In genomic region chr1:153486120-153486519, GRCm38 (mm10) we compare ENCODE assay signal across 7 mouse cellular contexts. TPM values are rescaled to one million over a fixed set of nuclear protein-coding genes. Genes with fewer than 3 reads are reported as not detected.
A peak's percentile ranks its signal among the peaks of the same experiment; 100 is the strongest.
DNase-seq lines count a peak whose midpoint lies in the region; ATAC-seq and TF ChIP-seq lines count a peak whose summit lies in the region.
"Not testable (repeated sequence)": the region's sequence is repeated elsewhere in the genome, so short reads cannot be mapped to it uniquely, and the experiment has no call there.

No protein-coding gene starts in this region.

- not testable (repeated sequence) for H3K9me3 ChIP-seq in embryonic facial prominence, embryonic 10.5 days; forebrain, postnatal 0 days (ENCODE audit: low read length); hindbrain, embryonic 13.5 days

- peak overlapping the region; percentile 93 for H3K4me3 ChIP-seq in embryonic facial prominence, embryonic 10.5 days
- H3K4me3 ChIP-seq in forebrain, postnatal 0 days (ENCODE audit: low read depth, low read length) = peak overlapping the region; percentile 77
- peak overlapping the region; percentile 99 for H3K4me3 ChIP-seq in hindbrain, embryonic 13.5 days
- H3K4me3 ChIP-seq in left cerebral cortex, adult 2 months = peak overlapping the region; percentile 86
- peak overlapping the region; percentile 93 for H3K4me3 ChIP-seq in lung, adult 2 months (replicated peaks; ENCODE audit: extremely low read depth, low read depth, low read length)
- H3K4me3 ChIP-seq in myocyte = peak overlapping the region; percentile 92

- DNase-seq in ES-CJ7 (ENCODE audit: low read depth, low spot score) = peak; percentile 64
- DNase-seq in embryonic facial prominence, embryonic 10.5 days (ENCODE audit: low spot score); forebrain, postnatal 0 days; left cerebral cortex, adult 2 months (ENCODE audit: extremely low spot score in 1 of 2, low spot score in 2 of 2); lung, adult 2 months: not testable (repeated sequence)

- peaks cover 30% of the 10 kb centered on the region for H3K36me3 ChIP-seq in embryonic facial prominence, embryonic 10.5 days (replicated peaks)
- H3K36me3 ChIP-seq in forebrain, postnatal 0 days (ENCODE audit: insufficient read depth) = not testable (repeated sequence)
- H3K36me3 ChIP-seq in hindbrain, embryonic 13.5 days = peaks cover 14% of the 10 kb centered on the region
- H3K36me3 ChIP-seq in myocyte (ENCODE audit: control insufficient read depth, insufficient read depth) = peaks cover 14% of the 10 kb centered on the region

- intact Hi-C loops in left cerebral cortex, adult 2 months (cut with DNase I) = loop anchor here (2.0 kb wide), 1 partner anchor 263 kb away; the partner anchor contains the start of gene Rnasel

- WGBS in embryonic facial prominence, embryonic 10.5 days = 10% methylated on average over 6 of the region's 6 CpGs
- WGBS in forebrain, postnatal 0 days = 9% methylated on average over 6 of the region's 6 CpGs
- WGBS in hindbrain, embryonic 13.5 days = 15% methylated on average over 6 of the region's 6 CpGs
- 15% methylated on average over 6 of the region's 6 CpGs for WGBS in lung, adult 2 months

- 0 out of 2 replicates have a peak, but pooled peaks have one; percentile 2 for TF ChIP-seq CTCF in forebrain, postnatal 0 days (IDR thresholded peaks at IDR 0.05; ENCODE audit: low read depth)
- TF ChIP-seq CTCF in left cerebral cortex, adult 2 months (IDR thresholded peaks at IDR 0.05); lung, adult 2 months (IDR thresholded peaks at IDR 0.05; ENCODE audit: insufficient read depth, low read length): not testable (repeated sequence)

- peak overlapping the region; percentile 78 for H3K4me2 ChIP-seq in forebrain, postnatal 0 days (ENCODE audit: low read depth)
- H3K4me2 ChIP-seq in hindbrain, embryonic 13.5 days = peak overlapping the region; percentile 88
- peak overlapping the region; percentile 77 for H3K4me2 ChIP-seq in myocyte (ENCODE audit: low read depth)

- peaks cover 64% of the 10 kb centered on the region for H3K79me2 ChIP-seq in myocyte (ENCODE audit: control insufficient read depth, insufficient read depth)

- H3K4me1 ChIP-seq in embryonic facial prominence, embryonic 10.5 days = peaks cover 26% of the 10 kb centered on the region
- H3K4me1 ChIP-seq in forebrain, postnatal 0 days (ENCODE audit: insufficient read depth) = peaks cover 19% of the 10 kb centered on the region; the same call in 1 of the 2 replicates
- H3K4me1 ChIP-seq in hindbrain, embryonic 13.5 days (replicated peaks) = peaks cover 27% of the 10 kb centered on the region
- H3K4me1 ChIP-seq in lung, adult 2 months (ENCODE audit: control insufficient read depth, insufficient read depth, low read length) = not testable (repeated sequence)

- not testable (repeated sequence) for TF ChIP-seq POLR2A in lung, adult 2 months (IDR thresholded peaks at IDR 0.05; ENCODE audit: borderline replicate concordance, extremely low read depth, low read depth, low read length); myocyte (IDR thresholded peaks at IDR 0.05; ENCODE audit: insufficient read length, low read depth)

- not testable (repeated sequence) for ATAC-seq in forebrain, postnatal 0 days; hindbrain, embryonic 13.5 days (ENCODE audit: low FRiP score)

- peak overlapping the region; percentile 90 for H3K9ac ChIP-seq in forebrain, postnatal 0 days
- peak overlapping the region; percentile 99 for H3K9ac ChIP-seq in hindbrain, embryonic 13.5 days

- peak overlapping the region; percentile 82 for H3ac ChIP-seq in myocyte (ENCODE audit: control insufficient read depth, insufficient read length)

- peak overlapping the region; percentile 99 for H3K27ac ChIP-seq in embryonic facial prominence, embryonic 10.5 days (replicated peaks)
- H3K27ac ChIP-seq in forebrain, postnatal 0 days (ENCODE audit: low read depth, low read length); hindbrain, embryonic 13.5 days; left cerebral cortex, adult 2 months: not testable (repeated sequence)

- H3K27me3 ChIP-seq in embryonic facial prominence, embryonic 10.5 days (replicated peaks; ENCODE audit: low read depth, poor library complexity, severe bottlenecking); forebrain, postnatal 0 days (ENCODE audit: insufficient read depth, low read length); hindbrain, embryonic 13.5 days; myocyte (ENCODE audit: control insufficient read depth, insufficient read depth, insufficient read length): not testable (repeated sequence)

RNA-seq across cellular contexts. Expression of gene Dhx9, which starts 1.3 kb away (rescaled TPM):
- 43.2 and 44.3 TPM in 2 replicates for polyA plus RNA-seq in embryonic facial prominence, embryonic 10.5 days (2016; fragmentation: Nextera tagmentation; extraction: Ambion mirVana)
- 95.4 and 109 TPM in 2 replicates for total RNA-seq in forebrain, postnatal 0 days (2014; rRNA removed)
- polyA plus RNA-seq in forebrain, postnatal 0 days (2015; fragmentation: Nextera tagmentation; extraction: Ambion mirVana) = 25.0 and 32.0 TPM in 2 replicates
- polyA plus RNA-seq in hindbrain, embryonic 13.5 days (2015; fragmentation: Nextera tagmentation; extraction: Ambion mirVana) = 41.5 and 47.7 TPM in 2 replicates
- total RNA-seq in left cerebral cortex, adult 2 months (2021) = 100 to 1,000 TPM in 1 of 2 experiments, 10 to 100 TPM in 1; 95.3 to 102 TPM
- polyA plus RNA-seq in lung, adult 2 months (2012; rRNA removed) = 8.0 and 16.1 TPM in 2 replicates
- polyA plus RNA-seq in myocyte (2012; fragmentation: generic; extraction: Trizol) = 25.2 TPM
